Mouse (Mus musculus) lung, embryonic 16.5 days (tissue): ENCODE measurements around the gene Gm9936. TPM values are rescaled to one million over a fixed set of nuclear protein-coding genes. Genes with fewer than 3 reads are reported as not detected.
"Not testable (repeated sequence)": the region's sequence is repeated elsewhere in the genome, so short reads cannot be mapped to it uniquely, and the experiment has no call there.

ENCODE experiments used
- ATAC-seq: fragments of 200-750 bp; cut with Nextera tagmentation; 2 replicates; pipeline ENCODE4 v1.8.0; 2017; ENCODE audit warnings: low read depth, mild to moderate bottlenecking, moderate library complexity
- H3K27ac ChIP-seq: fragments of 300-500 bp; sonication (generic); 2 replicates; pipeline ENCODE4 v1.5.1; 2014; ENCODE audit warnings: mild to moderate bottlenecking, control low read depth, low read length
- H3K27me3 ChIP-seq: fragments of 300-500 bp; sonication (generic); 2 replicates; pipeline ENCODE4 v1.6.1; 2014; ENCODE audit warnings: low read depth, low read length, mixed read lengths; ENCODE audit not compliant: control insufficient read depth, insufficient read depth
- H3K36me3 ChIP-seq: fragments of 300-500 bp; sonication (generic); 2 replicates; pipeline ENCODE4 v1.6.1; 2014; ENCODE audit warnings: low read length; ENCODE audit not compliant: control insufficient read depth, insufficient read depth
- H3K4me1 ChIP-seq: fragments of 300-500 bp; sonication (generic); replicated peaks from 2 replicates; pipeline ENCODE4 v1.6.1; 2014; ENCODE audit warnings: low read length, mixed read lengths; ENCODE audit not compliant: control insufficient read depth, insufficient read depth
- H3K4me2 ChIP-seq: fragments of 300-500 bp; sonication (generic); 2 replicates; pipeline ENCODE4 v1.6.1; 2014; ENCODE audit warnings: low read depth, low read length, control low read depth
- H3K4me3 ChIP-seq: fragments of 300-500 bp; sonication (generic); 2 replicates; pipeline ENCODE4 v1.5.1; 2014; ENCODE audit warnings: mild to moderate bottlenecking, low read length, control low read depth
- H3K9ac ChIP-seq: fragments of 300-500 bp; sonication (generic); 2 replicates; pipeline ENCODE4 v1.6.1; 2014; ENCODE audit warnings: low read length, control low read depth
- H3K9me3 ChIP-seq: fragments of 300-500 bp; sonication (generic); 2 replicates; pipeline ENCODE4 v1.6.1; 2016; ENCODE audit warnings: low read length; ENCODE audit not compliant: control insufficient read depth
- WGBS: fragments of 180-500 bp; shearing (Covaris S2); extraction: QIAGEN DNeasy Blood & Tissue Kit; methylation state at CpG from one replicate; pipeline ENCODE4 v1.1.7; 2014; 5-methylcytosine and 5-hydroxymethylcytosine counted together
- polyA plus RNA-seq: library from polyadenylated mRNA; unstranded; fragments of >200 nt; fragmentation: Nextera tagmentation; extraction: Ambion mirVana; gene quantifications from 2 replicates; pipeline ENCODE4 v1.2.1, GENCODE M21; 2015

Gene Gm9936
- polyA plus RNA-seq, 1 experiment from 2014 or later = 0.06 TPM

DNA sequence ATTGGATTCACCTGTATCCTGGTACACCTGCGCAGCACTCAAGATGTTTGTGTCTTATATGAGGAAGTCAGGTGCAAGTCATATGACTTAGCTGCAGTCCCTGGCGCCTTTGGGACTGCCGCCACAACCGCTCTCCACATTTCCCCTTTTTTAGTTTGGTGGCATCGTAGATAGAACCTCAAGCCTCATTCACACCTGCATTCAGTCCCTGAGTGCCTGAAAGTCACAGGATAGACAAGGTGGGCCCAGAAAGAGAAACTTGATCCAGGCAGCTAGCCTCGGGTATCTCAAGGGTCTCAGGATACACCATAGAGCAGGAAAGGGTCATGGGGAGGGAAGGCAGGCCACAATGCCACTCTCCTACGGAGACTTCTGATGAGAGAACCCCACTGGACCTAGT lies 23.8 kb upstream of the Gm9936 start:
- not testable (repeated sequence) for H3K36me3 ChIP-seq

DNA sequence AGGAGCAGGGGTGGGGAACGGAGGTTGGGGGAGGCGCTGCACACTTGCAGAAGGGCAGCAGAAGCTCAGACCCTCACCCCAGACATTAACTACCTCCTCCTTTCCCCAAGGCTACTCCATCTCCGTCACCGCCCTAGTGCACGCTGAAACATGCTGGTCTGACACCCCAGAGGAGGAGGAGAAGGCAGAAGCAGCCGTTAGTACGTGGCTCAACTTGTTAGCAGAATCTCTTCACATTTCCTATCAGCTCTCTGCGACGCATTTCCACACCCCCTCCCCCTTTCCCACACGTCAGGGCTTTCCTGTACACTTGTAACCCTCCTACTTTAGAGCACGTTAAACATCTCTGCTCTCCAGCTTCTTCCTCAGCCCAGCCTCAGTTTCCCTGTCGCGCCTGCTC lies 20.9 kb upstream of the Gm9936 start:
- no peak for ATAC-seq
- H3K9me3 ChIP-seq = no peaks in the 10 kb centered on the region

More for the DNA sequence above, 23.8 kb upstream of the Gm9936 start:
- H3K4me3 ChIP-seq, H3K27me3 ChIP-seq, H3K9ac ChIP-seq, ATAC-seq, H3K9me3 ChIP-seq, H3K4me2 ChIP-seq, H3K27ac ChIP-seq, H3K4me1 ChIP-seq: not testable (repeated sequence)
- 82% methylated on average over 6 of the region's 7 CpGs for WGBS

DNA sequence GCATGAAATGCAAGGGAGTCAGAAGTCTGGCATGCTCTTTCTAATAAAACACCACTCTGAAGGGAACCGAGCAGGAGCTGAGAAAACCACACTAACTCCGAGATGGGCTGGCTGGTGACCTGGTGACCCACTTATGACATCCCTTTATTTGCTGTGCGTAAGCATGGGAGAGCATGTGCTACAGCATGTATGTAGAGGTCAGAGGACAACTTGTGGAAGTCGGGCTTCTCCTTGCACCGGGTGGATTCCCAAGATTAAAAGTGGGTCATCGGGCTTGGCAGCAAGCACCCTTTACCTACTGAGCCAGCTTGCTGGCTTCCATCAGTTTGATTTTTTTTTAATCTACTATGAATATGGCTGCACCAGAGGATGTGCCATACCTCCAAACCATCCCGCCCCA lies 19.0 kb upstream of the Gm9936 start:
- Histone ChIP-seq H3K9ac (no peak overlapping the region), H3K9me3 (no peaks in the 10 kb centered on the region), H3K27ac (no peak overlapping the region), H3K27me3 (no peaks in the 10 kb centered on the region), H3K4me3 (no peak overlapping the region), H3K36me3 (no peaks in the 10 kb centered on the region), H3K4me2 (no peak overlapping the region), H3K4me1 (no peaks in the 10 kb centered on the region)
- whole genome bisulfite sequencing = 57% methylated on average over 7 of the region's 7 CpGs
- ATAC-seq = no peak

More for the DNA sequence above, 20.9 kb upstream of the Gm9936 start:
- H3K9ac ChIP-seq = no peak overlapping the region
- no peaks in the 10 kb centered on the region for H3K4me1 ChIP-seq
- H3K4me2 ChIP-seq = no peak overlapping the region
- no peaks in the 10 kb centered on the region for H3K36me3 ChIP-seq
- H3K27ac ChIP-seq = no peak overlapping the region
- H3K27me3 ChIP-seq = no peaks in the 10 kb centered on the region
- 29% methylated on average over 10 of the region's 13 CpGs for WGBS
- no peak overlapping the region for H3K4me3 ChIP-seq

DNA sequence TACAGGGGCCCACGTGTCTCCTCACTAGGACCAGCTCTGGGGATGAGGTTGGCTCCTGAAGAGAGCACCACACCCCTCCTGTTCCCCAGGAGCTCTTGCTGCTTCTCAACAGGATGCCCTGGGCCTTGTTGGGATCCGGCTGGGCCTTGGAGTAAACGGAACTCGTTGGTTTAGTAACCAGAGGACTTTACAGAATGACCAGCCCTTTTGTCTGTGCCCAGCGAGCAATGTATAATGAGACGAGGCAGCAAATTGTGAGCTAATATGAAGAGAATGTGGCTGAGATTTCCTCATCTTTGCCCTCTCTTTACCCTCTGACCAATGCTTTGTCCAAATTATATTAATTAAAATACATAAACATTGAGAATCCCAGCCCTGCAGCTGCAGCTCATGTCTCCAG lies 17.8 kb upstream of the Gm9936 start:
- no peaks in the 10 kb centered on the region for H3K9me3 ChIP-seq
- H3K4me3 ChIP-seq = no peak overlapping the region
- H3K9ac ChIP-seq = no peak overlapping the region
- ATAC-seq = no peak
- no peaks in the 10 kb centered on the region for H3K27me3 ChIP-seq
- H3K27ac ChIP-seq = no peak overlapping the region
- no peak overlapping the region for H3K4me2 ChIP-seq
- no peaks in the 10 kb centered on the region for H3K36me3 ChIP-seq
- H3K4me1 ChIP-seq = no peaks in the 10 kb centered on the region
- WGBS = 42% methylated on average over 6 of the region's 6 CpGs

DNA sequence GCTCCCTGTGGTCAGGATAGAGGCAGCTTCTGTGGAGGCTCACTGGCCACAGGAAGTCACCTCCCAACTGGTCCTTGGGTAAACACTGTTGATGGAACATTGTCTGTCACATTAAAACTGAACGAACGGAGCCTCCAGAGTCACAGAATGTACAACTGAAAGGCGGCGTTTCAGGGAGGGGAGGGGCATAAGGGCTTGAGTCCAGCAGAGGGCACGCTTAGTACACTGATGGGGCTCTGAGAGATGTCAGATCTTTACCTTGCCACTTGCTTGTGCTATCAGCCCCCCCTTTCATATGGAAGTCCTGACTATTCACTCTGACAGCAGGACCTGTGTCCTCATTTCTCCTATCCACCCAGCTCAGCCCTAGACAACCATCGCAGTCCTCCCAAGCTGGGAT lies 17.4 kb upstream of the Gm9936 start:
- no peak overlapping the region for H3K4me3 ChIP-seq
- no peaks in the 10 kb centered on the region for H3K27me3 ChIP-seq
- H3K27ac ChIP-seq = no peak overlapping the region
- H3K4me1 ChIP-seq = no peaks in the 10 kb centered on the region
- no peaks in the 10 kb centered on the region for H3K36me3 ChIP-seq
- WGBS = 30% methylated on average over 6 of the region's 6 CpGs
- H3K9me3 ChIP-seq = no peaks in the 10 kb centered on the region
- no peak overlapping the region for H3K9ac ChIP-seq
- 0 out of 2 replicates have a peak overlapping the region, but pooled peaks have one; percentile 1 for H3K4me2 ChIP-seq
- 0 out of 2 replicates have a peak, but pooled peaks have one; percentile 31 for ATAC-seq

DNA sequence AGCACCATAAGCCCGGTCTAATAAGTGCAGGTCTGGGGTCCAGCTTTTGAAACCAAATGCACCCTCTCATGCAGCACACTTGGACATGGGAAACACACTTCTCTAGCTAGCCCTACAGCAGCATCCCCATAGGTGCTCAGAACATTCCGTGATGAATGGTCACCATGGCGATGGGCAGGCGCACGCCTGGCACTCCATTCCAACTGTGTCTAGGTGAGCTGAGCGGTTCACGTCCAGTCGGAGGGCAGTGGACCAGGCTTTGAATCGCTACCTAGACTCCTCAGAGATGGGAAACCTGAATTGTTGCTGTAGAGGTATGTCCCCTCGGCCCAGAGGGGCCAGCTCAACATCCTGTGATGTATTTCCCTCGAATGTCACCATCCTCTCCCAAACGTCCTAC lies 6.8 kb upstream of the Gm9936 start:
- H3K4me1 ChIP-seq = no peaks in the 10 kb centered on the region
- H3K9me3 ChIP-seq = peaks cover 11% of the 10 kb centered on the region
- no peak overlapping the region for H3K27ac ChIP-seq
- H3K36me3 ChIP-seq = no peaks in the 10 kb centered on the region
- H3K9ac ChIP-seq = no peak overlapping the region
- no peak overlapping the region for H3K4me3 ChIP-seq
- H3K27me3 ChIP-seq = no peaks in the 10 kb centered on the region; the same call in 1 of the 2 replicates
- H3K4me2 ChIP-seq = no peak overlapping the region
- 80% methylated on average over 12 of the region's 12 CpGs for WGBS
- no peak for ATAC-seq

DNA sequence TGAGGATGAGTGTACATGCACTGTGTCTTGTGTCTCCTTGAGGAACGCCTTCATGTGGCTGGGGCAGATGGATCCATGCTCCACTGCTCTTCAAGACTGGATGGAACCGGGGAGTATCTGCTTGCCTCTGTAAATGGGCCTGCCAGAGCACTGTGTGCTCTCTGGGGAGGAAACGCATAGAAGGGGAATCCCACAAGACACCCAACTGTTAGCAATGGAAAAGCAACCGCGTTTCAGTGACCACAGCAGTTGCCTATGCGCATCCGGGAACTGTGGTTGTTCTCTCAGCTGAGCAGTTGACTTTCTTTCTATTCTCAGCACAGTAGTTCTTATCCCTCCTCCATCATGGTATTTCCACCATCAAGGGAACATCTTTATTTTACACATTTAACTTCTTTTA lies 6.3 kb upstream of the Gm9936 start:
- no peak overlapping the region for H3K4me3 ChIP-seq
- H3K36me3 ChIP-seq = no peaks in the 10 kb centered on the region
- H3K4me2 ChIP-seq = no peak overlapping the region
- WGBS = 82% methylated on average over 7 of the region's 7 CpGs
- no peak overlapping the region for H3K9ac ChIP-seq
- H3K27me3 ChIP-seq = no peaks in the 10 kb centered on the region; the same call in 1 of the 2 replicates
- H3K27ac ChIP-seq = no peak overlapping the region
- peaks cover 11% of the 10 kb centered on the region for H3K9me3 ChIP-seq
- no peak for ATAC-seq
- no peaks in the 10 kb centered on the region for H3K4me1 ChIP-seq

DNA sequence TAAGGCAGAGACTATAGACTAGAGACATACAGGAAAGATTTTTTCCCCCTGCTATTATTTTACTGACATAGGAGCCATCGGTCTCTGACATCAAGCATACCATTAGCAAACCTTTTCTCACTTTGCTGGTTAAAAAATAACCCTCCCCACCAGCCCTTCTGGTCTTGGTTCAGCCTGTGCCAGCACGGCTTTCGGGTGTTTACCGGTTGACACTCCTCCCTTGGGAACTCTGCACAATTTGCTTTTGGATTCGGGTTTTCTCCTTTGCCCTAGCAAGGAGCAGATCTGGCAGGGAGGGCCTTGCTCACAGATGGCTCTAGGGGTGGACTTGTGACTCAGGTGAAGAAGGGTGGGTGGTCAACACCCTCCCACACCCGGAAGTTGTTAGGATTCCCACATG lies 3.2 kb upstream of the Gm9936 start:
- Histone ChIP-seq H3K4me2 (no peak overlapping the region), H3K36me3 (no peaks in the 10 kb centered on the region), H3K9me3 (no peaks in the 10 kb centered on the region), H3K4me3 (no peak overlapping the region), H3K4me1 (no peaks in the 10 kb centered on the region), H3K9ac (no peak overlapping the region), H3K27ac (no peak overlapping the region), H3K27me3 (peaks cover 6% of the 10 kb centered on the region)
- WGBS = 57% methylated on average over 6 of the region's 6 CpGs
- ATAC-seq = no peak

DNA sequence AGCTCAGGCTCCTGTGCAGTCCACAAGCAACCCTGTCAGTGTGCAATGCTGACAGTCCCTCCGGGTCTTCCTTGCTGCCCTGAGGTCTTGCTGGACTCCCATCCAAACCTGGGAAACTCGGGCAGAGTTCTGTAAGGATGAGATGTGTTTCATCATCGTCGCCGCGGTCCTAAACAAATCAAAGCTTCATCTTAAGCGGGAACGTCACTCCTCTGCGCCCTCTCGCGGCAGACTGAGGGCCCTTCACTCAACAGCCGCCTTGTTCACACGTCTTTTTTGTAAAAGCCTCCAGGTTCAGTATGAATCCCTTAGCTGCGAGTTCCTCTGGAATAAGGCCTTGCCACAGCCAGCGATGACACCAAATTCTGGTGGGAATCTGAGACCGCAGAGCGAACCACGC lies 771 bp upstream of the Gm9936 start:
- Histone ChIP-seq H3K9ac (no peak overlapping the region), H3K4me3 (peak overlapping the region; percentile 21; the same call in 1 of the 2 replicates), H3K4me2 (peak overlapping the region; percentile 56), H3K27ac (no peak overlapping the region), H3K4me1 (no peaks in the 10 kb centered on the region), H3K36me3 (no peaks in the 10 kb centered on the region), H3K27me3 (peaks cover 6% of the 10 kb centered on the region), H3K9me3 (no peaks in the 10 kb centered on the region)
- WGBS = 4% methylated on average over 18 of the region's 18 CpGs
- peak; percentile 60; the same call in 1 of the 2 replicates for ATAC-seq

DNA sequence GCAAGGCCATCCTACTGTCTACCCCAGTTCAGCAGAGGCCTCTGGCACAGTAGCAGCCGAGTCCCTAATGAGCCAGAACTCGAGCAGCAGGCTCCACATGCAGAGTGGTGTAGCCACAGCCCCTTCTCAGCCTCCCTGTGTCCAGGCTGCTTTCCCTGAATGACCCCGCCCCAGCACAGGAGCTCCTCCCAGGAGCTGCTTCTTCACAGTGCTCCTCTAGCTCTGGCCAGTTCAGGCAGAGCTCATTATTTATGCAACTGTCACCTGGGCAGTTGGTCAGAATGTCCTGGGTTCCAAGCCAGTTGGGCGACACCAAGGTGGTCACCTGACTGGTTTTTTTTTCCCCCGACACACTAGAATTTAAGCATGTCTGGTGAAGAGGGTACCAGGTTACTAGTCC lies 5.1 kb downstream of the Gm9936 start, which contains the start of gene 4930519G04Rik:
Gene 4930519G04Rik, plus strand, starts transcription at position 301 of the 400 bp plus-strand sequence.
- 62% methylated on average over 3 of the region's 5 CpGs for WGBS
- H3K4me1 ChIP-seq, H3K36me3 ChIP-seq: not testable (repeated sequence)

More for the DNA sequence above, 5.1 kb downstream of the Gm9936 start, which contains the start of gene 4930519G04Rik:
- not testable (repeated sequence) for H3K4me3 ChIP-seq, H3K9ac ChIP-seq, ATAC-seq, H3K9me3 ChIP-seq, H3K27ac ChIP-seq, H3K27me3 ChIP-seq, H3K4me2 ChIP-seq
